13 mouse cellular contexts compared by ENCODE assay signal in genomic region chr10:22166025-22166424, GRCm38 (mm10). TPM values are rescaled to one million over a fixed set of nuclear protein-coding genes. Genes with fewer than 3 reads are reported as not detected.
"Had no signal": no experiment of that assay in that cellular context is flagged by ENCODE, and none has a peak within 500 bp of the region (broad histone marks: within the 10 kb centered on the region; RNA-seq: fewer than 3 reads in every experiment).

No protein-coding gene starts in this region.

RNA-seq across cellular contexts. Expression of gene H60b, which starts 7.6 kb away (rescaled TPM):
- total RNA-seq: gastrocnemius, adult 18-20 months; gastrocnemius, adult 8-10 months; gastrocnemius, postnatal 14 days; gastrocnemius, postnatal 36 days; heart, adult 2 months; heart, postnatal 14 days; heart, postnatal 36 days; layer of hippocampus, adult 2 months; layer of hippocampus, postnatal 10 days; layer of hippocampus, postnatal 25 days had no signal
- polyA plus RNA-seq: heart, adult 2 months; liver, embryonic 11.5 days had no signal

RNA-seq across cellular contexts. Expression of gene Raet1e, which starts 7.7 kb away (rescaled TPM):
- total RNA-seq: gastrocnemius, postnatal 36 days; heart, adult 2 months; heart, postnatal 36 days; layer of hippocampus, adult 2 months; layer of hippocampus, postnatal 10 days; layer of hippocampus, postnatal 25 days; left cerebral cortex, postnatal 14 days; left cerebral cortex, postnatal 36 days had no signal
